Mouse (Mus musculus) layer of hippocampus, postnatal 10 days (tissue): Measurements from ENCODE around the gene Apol6. TPM values are rescaled to one million over a fixed set of nuclear protein-coding genes. Genes with fewer than 3 reads are reported as not detected.
A peak's percentile ranks its signal among the peaks of the same experiment; 100 is the strongest.

Source experiments
- DNase-seq, 2 experiments: peaks; one replicate each; pipeline ENCODE4 v3.0.0; 2021; ENCODE audit warnings: low spot score in 2 of 2
- total RNA-seq, 2 experiments: library from RNA; stranded (reverse); gene quantifications; 2 replicates each; pipeline ENCODE4 v1.2.3; 2021

Apol6 gene
- total RNA-seq, 2 experiments from 2014 or later, result 0.25 TPM; not detected in 1

- no peak for DNase-seq
These were observed 23.9 kb downstream of the Apol6 start for GRCm38 (mm10) chr15:77068439-77068861.

DNA sequence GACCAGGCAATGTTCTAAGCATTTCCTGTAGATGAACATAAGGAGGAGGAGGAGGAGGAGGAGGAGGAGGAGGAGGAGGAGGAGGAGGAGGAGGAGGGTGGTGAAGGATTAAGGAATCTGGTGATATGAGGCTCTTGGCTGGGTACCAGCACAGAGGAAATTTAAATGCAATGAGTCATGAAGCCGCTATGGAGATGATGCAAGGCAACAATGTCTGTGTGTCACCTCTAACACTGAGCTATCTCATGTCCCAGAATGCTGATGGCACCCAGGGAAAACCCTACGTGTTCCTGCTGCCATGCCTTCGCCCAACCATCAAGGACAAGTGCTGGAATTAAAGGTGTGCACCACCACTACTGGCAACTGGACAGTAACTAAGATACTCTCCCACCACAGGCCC lies 24.5 kb downstream of the Apol6 start:
- no peak for DNase-seq

DNA sequence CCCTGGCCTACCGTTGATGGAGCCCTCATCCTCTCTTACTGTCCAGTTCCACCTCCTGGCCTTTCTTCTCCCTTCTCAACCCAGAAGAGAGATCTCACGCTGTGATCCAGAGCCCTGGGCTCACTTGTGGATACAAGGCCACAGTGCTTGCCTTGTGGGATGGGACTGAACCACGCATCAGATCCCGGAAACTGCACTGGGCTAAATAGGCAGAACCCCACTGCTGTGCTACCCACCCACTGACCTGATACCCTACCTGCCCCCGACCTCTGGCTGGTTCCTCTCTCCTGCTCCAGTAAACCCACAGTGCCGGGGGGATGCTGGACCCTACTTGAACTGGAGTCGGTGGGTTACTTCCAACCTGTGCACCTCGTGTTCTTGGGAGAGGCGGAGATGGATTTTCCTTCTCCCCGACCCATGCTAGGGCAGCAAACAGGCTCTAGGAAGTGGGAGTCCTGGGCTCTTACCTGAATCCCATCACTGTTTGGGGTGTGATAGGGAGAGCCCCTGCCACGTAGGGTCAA lies 26.3 kb downstream of the Apol6 start:
- DNase-seq, result no peak

DNA sequence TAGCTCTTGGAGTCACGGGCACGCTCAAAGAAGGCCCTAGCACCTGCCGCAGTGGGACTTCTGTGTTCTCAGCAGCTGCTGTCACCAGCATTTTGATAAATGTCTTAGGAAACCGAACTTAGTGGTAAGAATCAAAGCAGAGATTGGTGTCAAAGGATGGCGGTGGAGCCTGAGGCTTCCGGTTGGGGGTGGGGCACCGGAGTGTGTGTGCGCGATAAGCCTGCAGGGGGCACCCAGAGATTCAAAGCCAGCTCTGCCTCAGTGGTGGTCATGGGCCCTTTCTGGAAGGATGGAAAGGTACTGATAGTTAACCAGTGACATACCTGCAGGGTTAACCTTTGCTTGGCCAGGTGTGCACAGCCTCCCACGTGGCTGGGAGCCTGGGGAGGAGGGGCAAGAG lies 27.0 kb downstream of the Apol6 start:
- peak in 1 of 2 experiments; percentile 60 for DNase-seq

DNA sequence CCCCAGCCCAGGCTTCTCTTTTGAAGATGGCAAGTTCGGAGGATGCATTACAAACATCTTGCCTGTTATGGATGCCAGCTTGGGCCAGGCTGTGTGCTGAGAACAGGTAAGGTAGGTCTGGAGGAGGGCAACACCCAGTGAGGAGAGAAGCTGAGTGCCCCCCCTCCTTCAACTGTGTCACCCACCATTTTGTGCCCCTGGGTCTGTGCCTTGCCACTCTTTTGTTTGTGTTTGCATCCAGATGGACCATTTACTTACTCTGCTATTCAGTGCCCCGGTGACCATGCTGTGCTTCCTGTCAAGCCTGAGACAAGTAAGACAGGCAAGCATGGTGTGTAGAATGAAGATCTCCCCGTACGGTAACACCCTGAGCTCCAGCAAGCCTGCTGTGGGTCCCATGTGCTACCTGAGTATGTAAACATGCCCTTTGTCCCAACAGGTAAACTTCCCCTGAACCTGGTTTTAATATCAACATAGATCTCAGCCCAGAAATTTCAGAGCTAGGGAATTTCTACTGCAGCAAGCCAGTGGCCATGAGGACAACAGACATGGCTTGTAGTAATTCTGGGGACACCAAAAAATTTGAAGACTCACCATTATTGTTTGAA lies 28.1 kb downstream of the Apol6 start:
- DNase-seq, result no peak

GRCm38 (mm10) chr15:77076523-77076922 lies 32.0 kb downstream of the Apol6 start:
- no peak for DNase-seq

- no peak for DNase-seq
These were observed 33.4 kb downstream of the Apol6 start for GRCm38 (mm10) chr15:77077906-77078305.

DNA sequence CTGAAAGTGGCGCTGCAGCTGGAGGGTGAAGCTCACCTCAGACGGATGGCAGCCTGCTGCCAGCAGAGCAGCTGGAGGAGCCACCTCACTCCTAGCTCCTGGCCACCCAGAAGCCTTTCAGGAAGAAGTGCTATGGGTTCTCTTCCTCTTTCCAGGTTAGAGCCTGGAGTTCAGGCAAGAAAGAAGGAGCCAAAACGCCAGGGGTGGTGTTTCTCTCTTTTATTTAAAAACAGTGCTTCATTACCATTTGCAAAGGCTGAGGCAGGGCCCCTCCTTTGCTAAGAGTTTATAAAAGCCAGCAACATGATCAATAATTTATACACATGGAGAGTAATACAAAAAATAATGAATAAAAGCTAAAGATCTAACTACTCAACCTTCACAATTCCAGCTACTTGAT lies 34.3 kb downstream of the Apol6 start:
- DNase-seq, result no peak

DNA sequence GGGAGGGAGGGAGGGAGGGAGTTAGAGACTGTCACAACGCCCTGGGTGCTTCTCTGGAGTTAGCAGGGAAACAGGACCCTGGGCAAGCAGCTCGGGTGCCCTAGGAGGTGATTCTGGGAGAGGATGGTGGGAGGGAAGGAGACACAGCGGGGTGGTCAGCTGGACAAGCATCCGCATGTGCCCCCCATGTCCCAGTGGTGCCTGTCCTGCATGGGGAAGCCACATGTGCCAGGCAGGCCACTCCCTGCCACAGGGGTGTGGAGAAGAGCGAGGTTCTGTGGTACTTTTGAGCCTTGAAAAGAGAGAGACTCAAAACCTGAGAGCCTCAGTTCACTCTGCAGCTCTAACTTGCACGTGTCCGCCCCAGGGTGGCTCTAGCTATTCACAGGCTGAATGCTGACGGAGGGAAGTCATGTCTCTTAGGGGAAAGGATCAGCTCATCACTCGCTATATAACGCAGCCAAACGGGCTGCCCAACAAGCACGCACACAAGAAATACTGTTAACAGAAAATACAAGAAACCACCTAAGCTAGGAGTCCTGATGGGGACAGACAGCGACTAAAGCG lies 34.8 kb downstream of the Apol6 start:
- DNase-seq, result no peak

DNA sequence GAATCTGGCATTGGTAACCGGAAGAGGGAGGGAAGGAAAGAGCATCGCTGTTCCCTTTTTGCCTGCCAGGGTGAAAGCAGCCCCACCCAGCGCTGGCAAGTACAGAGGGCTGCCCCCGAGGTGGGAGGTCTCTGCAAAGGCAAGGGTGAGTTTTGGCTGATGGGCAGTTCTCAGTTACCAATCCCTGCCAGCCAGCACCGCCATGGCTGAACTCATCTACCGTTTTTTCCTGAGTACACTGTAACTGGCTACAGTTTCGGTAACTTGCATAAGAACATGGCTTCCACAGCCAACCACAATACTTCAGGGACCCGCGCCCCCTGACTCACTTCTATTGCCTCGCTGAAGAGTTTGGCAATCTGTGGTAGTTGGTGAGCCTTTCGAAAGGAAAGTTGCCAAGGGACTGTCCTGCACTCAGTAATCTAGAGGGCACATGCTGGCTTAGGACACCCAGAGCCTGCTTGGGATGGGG lies 35.4 kb downstream of the Apol6 start:
- DNase-seq, result peak in 1 of 2 experiments; percentile 48

GRCm38 (mm10) chr15:77080684-77081254 lies 36.2 kb downstream of the Apol6 start:
- DNase-seq, result no peak

DNA sequence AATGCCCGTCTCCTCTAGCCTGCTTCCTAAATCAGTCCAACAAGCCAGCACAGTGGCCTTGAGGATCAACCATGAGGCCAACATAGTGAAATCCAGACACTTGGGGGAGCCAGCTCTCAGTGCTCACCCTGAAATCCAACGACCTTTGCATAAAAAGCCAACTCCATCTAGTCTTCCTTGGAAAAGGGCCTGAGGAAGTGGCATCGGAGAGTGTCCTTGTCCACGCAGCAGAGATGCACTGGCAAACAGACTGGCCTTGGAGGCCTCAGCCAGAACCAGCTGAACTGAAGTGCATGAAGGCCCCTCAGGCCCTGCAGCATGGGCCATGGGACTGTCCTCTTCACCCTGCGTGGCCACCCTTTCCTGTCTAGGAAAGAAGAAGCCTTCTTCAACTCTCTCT lies 36.9 kb downstream of the Apol6 start:
- DNase-seq, result no peak

- DNase-seq, result no peak
These were observed 41.3 kb downstream of the Apol6 start for GRCm38 (mm10) chr15:77085818-77086217.

DNA sequence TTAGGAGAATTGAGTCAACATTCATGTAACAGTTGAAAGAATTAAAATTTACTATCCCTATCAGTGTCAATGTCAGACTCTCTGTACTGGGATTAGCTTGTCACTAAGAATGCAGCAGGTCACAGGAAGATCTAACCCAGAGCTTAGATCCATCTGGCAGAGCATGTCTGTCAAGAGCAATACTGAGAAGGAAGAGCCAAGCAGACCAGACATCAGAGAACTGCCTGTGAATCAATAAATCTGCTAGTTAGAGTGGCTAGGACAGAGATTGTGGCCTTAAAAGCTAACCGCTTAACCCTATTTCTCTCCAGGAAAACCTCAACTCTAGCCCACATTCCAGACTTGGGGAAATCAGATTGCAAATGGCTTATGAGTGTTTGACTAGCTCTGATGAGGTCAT lies 42.0 kb downstream of the Apol6 start:
- no peak for DNase-seq

DNA sequence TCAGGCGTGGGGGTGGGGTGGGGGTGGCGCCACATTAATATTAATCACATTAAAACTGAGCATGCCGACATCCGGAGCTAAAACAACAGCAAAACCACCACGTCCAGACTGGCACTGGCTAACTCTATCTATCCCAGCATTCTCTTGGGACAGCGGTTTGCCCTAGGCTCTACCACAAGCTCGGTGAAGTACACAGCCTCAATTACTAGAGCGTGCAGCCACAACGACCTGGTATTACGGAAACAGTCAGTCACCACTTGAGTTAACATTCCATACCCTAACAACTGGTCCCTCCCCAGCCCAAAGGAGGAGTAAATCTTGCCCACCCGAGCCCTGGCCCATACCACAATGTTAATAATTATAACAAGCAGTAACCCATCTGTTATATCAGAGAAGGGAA lies 44.7 kb downstream of the Apol6 start:
- no peak for DNase-seq

DNA sequence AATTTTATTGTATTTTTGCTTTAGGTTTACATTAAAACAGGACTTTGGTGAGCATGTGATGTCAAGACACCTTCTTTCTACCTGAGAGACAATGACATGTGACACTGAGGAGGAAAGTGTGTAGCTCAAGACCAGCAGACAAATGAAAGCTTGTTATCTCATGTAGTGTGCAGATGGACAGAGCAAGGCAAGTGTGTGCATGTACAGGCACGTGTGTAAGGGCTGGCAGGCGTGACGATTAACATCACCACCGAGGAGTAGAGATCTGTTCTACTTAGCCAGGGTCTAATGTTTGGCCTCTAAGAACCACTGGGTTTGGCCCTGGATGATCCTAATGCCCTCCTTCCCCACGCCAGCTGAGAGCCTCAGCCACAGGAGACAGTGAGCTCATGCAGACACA lies 46.0 kb downstream of the Apol6 start:
- DNase-seq, result no peak

DNA sequence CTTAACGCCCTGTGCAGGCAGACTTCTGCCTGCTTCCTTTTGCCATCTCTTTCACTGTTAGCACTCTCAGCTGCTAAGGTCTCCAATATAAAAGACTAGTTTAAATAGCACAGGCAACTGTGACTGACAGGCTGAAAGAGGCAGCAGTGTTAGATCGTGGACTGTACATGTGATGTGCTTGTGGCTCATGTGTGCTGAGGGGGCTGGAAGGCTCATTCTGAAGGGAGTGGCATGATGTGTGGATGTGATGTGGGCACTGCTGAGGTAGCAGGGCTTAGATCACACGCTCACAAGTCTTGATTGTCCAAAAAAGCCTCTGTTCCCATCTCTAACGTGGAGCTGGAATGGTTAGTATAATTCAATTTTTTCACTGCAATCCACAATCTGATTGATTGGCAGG lies 46.9 kb downstream of the Apol6 start:
- DNase-seq, result no peak

DNA sequence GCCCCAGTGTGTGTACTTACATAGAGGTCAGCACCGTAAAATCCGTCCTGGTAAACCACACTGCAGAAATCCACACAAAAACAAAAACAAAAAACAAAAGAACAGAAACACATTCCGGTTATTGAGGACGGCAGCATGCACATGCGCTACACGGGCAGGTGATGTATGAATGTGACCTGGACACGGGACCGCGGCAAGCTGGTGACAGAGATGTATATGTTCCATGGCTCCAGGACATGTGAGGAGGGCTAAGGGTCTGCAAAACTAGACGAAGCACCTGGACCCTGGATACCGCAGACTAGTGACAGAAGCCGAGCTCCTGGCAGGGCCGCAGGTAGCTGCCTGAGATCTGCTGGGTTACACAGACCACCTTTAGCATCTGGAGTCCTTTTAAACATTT lies 49.9 kb downstream of the Apol6 start:
- DNase-seq, result no peak

- DNase-seq, result no peak
These were observed 50.7 kb downstream of the Apol6 start for GRCm38 (mm10) chr15:77095216-77095615.

GRCm38 (mm10) chr15:77097358-77097757 lies 52.8 kb downstream of the Apol6 start:
- no peak for DNase-seq

- DNase-seq, result no peak
These were observed 55.2 kb downstream of the Apol6 start for GRCm38 (mm10) chr15:77099756-77100155.

DNA sequence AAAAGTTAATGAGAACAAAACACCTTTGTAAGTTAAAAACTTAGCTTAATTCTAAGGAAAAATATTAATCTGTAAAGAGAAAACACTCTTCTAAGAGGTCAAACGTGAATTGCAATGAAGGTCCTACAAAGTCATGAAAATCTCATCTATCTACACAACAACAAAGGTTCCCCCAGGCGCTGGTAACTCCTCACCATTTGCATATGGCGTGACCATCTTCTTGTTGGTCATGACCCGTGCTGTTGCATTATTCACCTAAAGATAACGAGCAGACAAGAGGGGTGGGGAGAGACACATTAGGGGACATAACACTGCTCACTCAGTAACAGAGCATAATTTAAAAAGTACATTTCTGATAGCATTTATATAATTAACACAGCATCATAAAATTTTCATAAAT lies 58.2 kb downstream of the Apol6 start:
- DNase-seq, result no peak
